Mouse (Mus musculus) stomach, postnatal 0 days (tissue): Measurements from ENCODE around the gene 9130023H24Rik.

Source experiments
- CTCF ChIP-seq: IDR thresholded peaks from 2 replicates; pipeline ENCODE4 v1.5.1; 2016; ENCODE audit warnings: antibody characterized with exemption, low read depth, mild to moderate bottlenecking, moderate library complexity
- EP300 ChIP-seq: optimal IDR thresholded peaks from 2 replicates; pipeline ENCODE3; 2016; ENCODE audit warnings: antibody characterized with exemption

GRCm38 (mm10) chr7:128231741-128232140 is 6.1 kb downstream of the 9130023H24Rik start:
- TF ChIP-seq CTCF (no peak), EP300 (no peak)
